In genomic region chr19:31141905-31142304, GRCm38 (mm10) we compare ENCODE assay signal across 26 mouse cellular contexts.
"Had no signal": no experiment of that assay in that cellular context is flagged by ENCODE, and none has a peak within 500 bp of the region (broad histone marks: within the 10 kb centered on the region; RNA-seq: fewer than 3 reads in every experiment).

No protein-coding gene starts in this region.

- DNase-seq: gastrocnemius, postnatal 14 days; gastrocnemius, postnatal 36 days; heart, adult 11 months; heart, adult 2 months; heart, postnatal 14 days; heart, postnatal 36 days; kidney, adult 18-20 months; kidney, adult 8-10 months; kidney, postnatal 10 days; kidney, postnatal 25 days; kidney, postnatal 4 days; left cerebral cortex, postnatal 4 days had no signal

- H3K9ac ChIP-seq: heart, embryonic 13.5 days; heart, embryonic 15.5 days; hindbrain, embryonic 14.5 days; intestine, embryonic 15.5 days; limb, embryonic 13.5 days; limb, embryonic 15.5 days; liver, embryonic 12.5 days; liver, embryonic 14.5 days had no signal

- H3K4me2 ChIP-seq: heart, embryonic 11.5 days; heart, embryonic 13.5 days; heart, embryonic 15.5 days; hindbrain, embryonic 14.5 days; intestine, embryonic 15.5 days; limb, embryonic 13.5 days; limb, embryonic 15.5 days; liver, embryonic 12.5 days had no signal

- ATAC-seq: hindbrain, embryonic 16.5 days; inflammation-experienced regulatory T-cells, adult 6 months; intestine, embryonic 15.5 days; intestine, postnatal 0 days; liver, embryonic 12.5 days had no signal

- H3K27me3 ChIP-seq: heart, embryonic 13.5 days; heart, embryonic 15.5 days; intestine, embryonic 15.5 days; limb, embryonic 13.5 days; limb, embryonic 15.5 days; liver, embryonic 12.5 days had no signal

- H3K4me1 ChIP-seq: heart, embryonic 13.5 days; heart, embryonic 15.5 days; intestine, embryonic 15.5 days; limb, embryonic 13.5 days; limb, embryonic 15.5 days; liver, embryonic 12.5 days had no signal

- H3K27ac ChIP-seq: heart, adult 2 months; heart, embryonic 13.5 days; heart, embryonic 15.5 days; hindbrain, embryonic 14.5 days; intestine, embryonic 15.5 days; layer of hippocampus, adult 2 months; left cerebral cortex, adult 2 months; limb, embryonic 13.5 days; limb, embryonic 15.5 days; liver, embryonic 12.5 days; liver, embryonic 14.5 days had no signal

- H3K9me3 ChIP-seq: heart, embryonic 13.5 days; heart, embryonic 15.5 days; intestine, embryonic 15.5 days; limb, embryonic 13.5 days; limb, embryonic 15.5 days; liver, embryonic 12.5 days had no signal

- H3K4me3 ChIP-seq: heart, adult 2 months; heart, embryonic 13.5 days; heart, embryonic 15.5 days; intestine, embryonic 15.5 days; layer of hippocampus, adult 2 months; left cerebral cortex, adult 2 months; limb, embryonic 13.5 days; limb, embryonic 15.5 days; liver, embryonic 12.5 days had no signal

- H3K36me3 ChIP-seq: heart, embryonic 13.5 days; heart, embryonic 15.5 days; intestine, embryonic 15.5 days; limb, embryonic 13.5 days; limb, embryonic 15.5 days; liver, embryonic 12.5 days had no signal
